Mouse (Mus musculus): Measurements from ENCODE around the gene Akap3. TPM values are rescaled to one million over a fixed set of nuclear protein-coding genes. Genes with fewer than 3 reads are reported as not detected.
A peak's percentile ranks its signal among the peaks of the same experiment; 100 is the strongest.

The Akap3 gene
- polyA plus RNA-seq, 1 experiment = not detected

DNA sequence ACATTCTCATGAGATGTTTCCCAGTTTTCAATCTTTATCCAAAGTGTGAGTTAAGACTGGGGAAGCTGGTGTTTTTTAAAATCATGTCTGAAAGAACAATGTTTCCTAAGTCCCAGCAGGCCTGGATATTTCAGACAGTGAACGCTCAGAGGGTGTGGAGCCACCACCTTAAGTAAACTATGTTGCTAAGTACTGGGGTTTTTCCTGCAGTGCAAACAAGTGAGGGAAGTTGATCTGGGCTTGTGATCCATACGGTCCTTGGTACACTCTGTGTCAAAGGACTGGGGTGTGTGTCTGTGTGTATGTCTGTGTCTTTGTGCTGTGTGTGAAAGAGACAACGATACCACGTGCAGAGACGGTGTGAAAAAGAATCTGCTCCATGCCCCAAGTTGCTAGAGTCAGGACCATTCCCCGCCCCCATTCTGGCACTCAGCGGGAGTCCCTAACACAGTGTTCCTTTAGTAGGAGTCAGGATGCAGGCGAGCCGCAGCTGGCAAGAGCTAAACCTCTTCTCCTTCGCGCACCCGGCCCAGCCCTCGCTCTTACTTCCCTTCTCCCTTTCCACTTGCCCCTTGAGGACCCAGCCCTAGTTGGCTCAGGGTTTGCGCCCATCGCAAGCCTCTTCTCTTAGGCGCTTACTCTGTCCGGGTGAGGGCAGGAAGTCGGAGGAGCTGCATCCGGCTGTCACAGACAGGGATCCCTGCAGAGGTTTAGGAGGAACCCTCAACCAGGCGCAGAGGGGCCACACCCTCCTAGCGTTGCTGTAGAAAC is 68.4 kb downstream of the Akap3 start, which contains the start of gene Dyrk4:
Gene Dyrk4, minus strand, starts transcription at position 729 of the 771 bp plus-strand sequence.
- no peak within 1 kb of the TSS for H3K27ac ChIP-seq (replicated peaks; ENCODE audit: low read depth, low read length)
- H3K4me3 ChIP-seq (ENCODE audit: insufficient read depth, low read depth, low read length) = peak within 1 kb of the TSS; percentile 40
- no peaks in the 10 kb centered on the region for H3K4me1 ChIP-seq (ENCODE audit: control insufficient read depth, insufficient read depth, insufficient read length, low read length)

Other genes starting within 250 kb of the Akap3 start
- gene Kcna1, start 206.7 kb upstream of the Akap3 start, polyA plus RNA-seq (2012; ENCODE audit: insufficient read depth, insufficient read length, missing spikeins) = 0.92 and 1.8 TPM in 2 replicates
- 0.63 and 0.87 TPM in 2 replicates for gene Kcna6, start 112.4 kb upstream of the Akap3 start, polyA plus RNA-seq (2012; ENCODE audit: insufficient read depth, insufficient read length, missing spikeins)
- gene Ndufa9, start 4.0 kb upstream of the Akap3 start, polyA plus RNA-seq (2012; ENCODE audit: insufficient read depth, insufficient read length, missing spikeins) = 523 and 772 TPM in 2 replicates
- gene Dyrk4, start 68.7 kb downstream of the Akap3 start, polyA plus RNA-seq (2012; ENCODE audit: insufficient read depth, insufficient read length, missing spikeins) = not detected in 2 replicates
- gene Rad51ap1, start 86.5 kb downstream of the Akap3 start, polyA plus RNA-seq (2012; ENCODE audit: insufficient read depth, insufficient read length, missing spikeins) = 1.3 TPM in 1 of 2 replicates, not detected in the other
- gene D6Wsu163e, start 86.9 kb downstream of the Akap3 start, polyA plus RNA-seq (2012; ENCODE audit: insufficient read depth, insufficient read length, missing spikeins) = 15.9 and 23.6 TPM in 2 replicates
- gene Fgf6, start 162.5 kb downstream of the Akap3 start, polyA plus RNA-seq (2012; ENCODE audit: insufficient read depth, insufficient read length, missing spikeins) = not detected in 2 replicates
- gene Fgf23, start 219.8 kb downstream of the Akap3 start, polyA plus RNA-seq (2012; ENCODE audit: insufficient read depth, insufficient read length, missing spikeins) = not detected in 2 replicates

Data from brown adipose tissue, adult 24 weeks (tissue).